Mouse (Mus musculus) intestine, embryonic 16.5 days (tissue): ENCODE data around the gene Pdcl. TPM values are rescaled to one million over a fixed set of nuclear protein-coding genes. Genes with fewer than 3 reads are reported as not detected.

Experiments
- ATAC-seq: fragments of 200-750 bp; cut with Nextera tagmentation; 2 replicates; pipeline ENCODE4 v1.8.0; 2017; ENCODE audit warnings: moderate TSS enrichment, moderate library complexity
- H3K27ac ChIP-seq: fragments of 300-500 bp; sonication (generic); 2 replicates; pipeline ENCODE4 v1.5.1; 2014; ENCODE audit warnings: mild to moderate bottlenecking, low read length
- H3K27me3 ChIP-seq: fragments of 300-500 bp; sonication (generic); replicated peaks from 2 replicates; pipeline ENCODE4 v1.6.1; 2014; ENCODE audit warnings: low read length, control low read depth, mixed read lengths; ENCODE audit not compliant: control insufficient read depth, insufficient read depth
- H3K36me3 ChIP-seq: fragments of 300-500 bp; sonication (generic); 2 replicates; pipeline ENCODE4 v1.6.1; 2014; ENCODE audit warnings: low read length, control low read depth; ENCODE audit not compliant: control insufficient read depth, insufficient read depth
- H3K4me1 ChIP-seq: fragments of 300-500 bp; sonication (generic); 2 replicates; pipeline ENCODE4 v1.6.1; 2014; ENCODE audit warnings: low read length, control low read depth, mixed read lengths; ENCODE audit not compliant: control insufficient read depth, insufficient read depth
- H3K4me2 ChIP-seq: fragments of 300-500 bp; sonication (generic); 2 replicates; pipeline ENCODE4 v1.6.1; 2014; ENCODE audit warnings: low read depth, low read length, control low read depth
- H3K4me3 ChIP-seq: fragments of 300-500 bp; sonication (generic); 2 replicates; pipeline ENCODE4 v1.5.1; 2014; ENCODE audit warnings: mild to moderate bottlenecking, low read length
- H3K9ac ChIP-seq: fragments of 300-500 bp; sonication (generic); 2 replicates; pipeline ENCODE4 v1.6.1; 2014; ENCODE audit warnings: low read depth, low read length
- H3K9me3 ChIP-seq: fragments of 300-500 bp; sonication (generic); 2 replicates; pipeline ENCODE4 v1.6.1; 2016; ENCODE audit warnings: low read length, control low read depth; ENCODE audit not compliant: control insufficient read depth
- WGBS: fragments of 180-500 bp; shearing (Covaris S2); extraction: QIAGEN DNeasy Blood & Tissue Kit; methylation state at CpG from one replicate; pipeline ENCODE4 v1.1.7; 2014; 5-methylcytosine and 5-hydroxymethylcytosine counted together
- polyA plus RNA-seq: library from polyadenylated mRNA; unstranded; fragments of >200 nt; fragmentation: Nextera tagmentation; extraction: Ambion mirVana; gene quantifications from 2 replicates; pipeline ENCODE4 v1.2.1, GENCODE M21; 2015

The Pdcl gene
- polyA plus RNA-seq, 1 experiment from 2014 or later, result 30.6 TPM

- no peak overlapping the region for H3K9ac ChIP-seq
- no peaks in the 10 kb centered on the region for H3K27me3 ChIP-seq
- H3K36me3 ChIP-seq, result no peaks in the 10 kb centered on the region
- ATAC-seq, result no peak
- WGBS, result 57% methylated on average over 10 of the region's 10 CpGs
- no peaks in the 10 kb centered on the region for H3K4me1 ChIP-seq
- no peak overlapping the region for H3K4me3 ChIP-seq
- H3K27ac ChIP-seq, result no peak overlapping the region
- no peak overlapping the region for H3K4me2 ChIP-seq
- no peaks in the 10 kb centered on the region for H3K9me3 ChIP-seq
These were observed 20.5 kb downstream of the Pdcl start for GRCm38 (mm10) chr2:37338497-37339187.

GRCm38 (mm10) chr2:37333321-37333720, 25.8 kb downstream of the Pdcl start:
- Histone ChIP-seq H3K27me3 (no peaks in the 10 kb centered on the region), H3K9ac (no peak overlapping the region), H3K4me1 (no peaks in the 10 kb centered on the region), H3K9me3 (no peaks in the 10 kb centered on the region), H3K27ac (no peak overlapping the region), H3K4me3 (no peak overlapping the region), H3K36me3 (no peaks in the 10 kb centered on the region), H3K4me2 (no peak overlapping the region)
- ATAC-seq, result no peak
- 78% methylated on average over 2 of the region's 2 CpGs for WGBS

DNA sequence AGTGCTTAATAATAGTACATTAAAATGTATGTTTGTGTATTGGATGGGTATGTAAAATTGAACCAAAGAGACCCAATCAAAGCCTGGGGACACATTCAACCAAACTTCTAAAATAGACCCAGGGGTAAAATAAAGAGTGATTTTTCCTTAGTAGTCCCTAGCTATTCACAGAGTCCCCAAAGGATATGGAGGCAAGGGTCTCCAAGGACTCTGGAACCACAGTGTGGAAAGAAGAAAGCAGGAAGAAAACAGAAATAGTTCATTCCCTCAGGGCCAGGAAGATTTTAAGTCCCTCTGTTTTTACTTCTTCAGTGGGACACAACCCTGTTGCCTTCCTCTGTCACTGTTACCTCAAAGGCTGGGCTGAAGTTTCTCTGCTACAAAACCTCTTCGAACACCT, 32.9 kb downstream of the Pdcl start, which contains the start of gene Olfr368:
TSS of gene Olfr368 (plus strand) at position 301 of the 400 bp plus-strand sequence.
- H3K9me3 ChIP-seq, result no peaks in the 10 kb centered on the region
- H3K36me3 ChIP-seq, result no peaks in the 10 kb centered on the region
- no peak for ATAC-seq
- no peaks in the 10 kb centered on the region for H3K27me3 ChIP-seq
- no peaks in the 10 kb centered on the region for H3K4me1 ChIP-seq
- no peak within 1 kb of the TSS for H3K9ac ChIP-seq
- no peak within 1 kb of the TSS for H3K4me2 ChIP-seq
- WGBS, result 84% methylated on average over 1 of the region's 1 CpGs
- no peak within 1 kb of the TSS for H3K27ac ChIP-seq
- H3K4me3 ChIP-seq, result no peak within 1 kb of the TSS

Other genes with a start within 250 kb of the Pdcl start
- gene Olfr362, start 241.4 kb downstream of the Pdcl start, polyA plus RNA-seq, result not detected in 2 replicates
- gene Olfr364-ps1, start 220.0 kb downstream of the Pdcl start, polyA plus RNA-seq, result not detected in 2 replicates
- not detected in 2 replicates for gene Olfr365, start 171.1 kb downstream of the Pdcl start, polyA plus RNA-seq
- gene Olfr366, start 147.8 kb downstream of the Pdcl start, polyA plus RNA-seq, result not detected in 2 replicates
- not detected in 2 replicates for gene Olfr368, start 32.8 kb downstream of the Pdcl start, polyA plus RNA-seq
- 8.3 and 8.6 TPM in 2 replicates for gene Rc3h2, start 63.6 kb upstream of the Pdcl start, polyA plus RNA-seq
- gene Zbtb26, start 83.8 kb upstream of the Pdcl start, polyA plus RNA-seq, result 4.2 and 4.5 TPM in 2 replicates
- 6.1 TPM in 2 replicates for gene Zbtb6, start 83.8 kb upstream of the Pdcl start, polyA plus RNA-seq
- 23.3 and 27.2 TPM in 2 replicates for gene Rabgap1, start 83.9 kb upstream of the Pdcl start, polyA plus RNA-seq
- 0.46 and 0.64 TPM in 2 replicates for gene Gpr21, start 157.0 kb upstream of the Pdcl start, polyA plus RNA-seq